ENCODE assay signal across 9 mouse cellular contexts in the genomic region with DNA sequence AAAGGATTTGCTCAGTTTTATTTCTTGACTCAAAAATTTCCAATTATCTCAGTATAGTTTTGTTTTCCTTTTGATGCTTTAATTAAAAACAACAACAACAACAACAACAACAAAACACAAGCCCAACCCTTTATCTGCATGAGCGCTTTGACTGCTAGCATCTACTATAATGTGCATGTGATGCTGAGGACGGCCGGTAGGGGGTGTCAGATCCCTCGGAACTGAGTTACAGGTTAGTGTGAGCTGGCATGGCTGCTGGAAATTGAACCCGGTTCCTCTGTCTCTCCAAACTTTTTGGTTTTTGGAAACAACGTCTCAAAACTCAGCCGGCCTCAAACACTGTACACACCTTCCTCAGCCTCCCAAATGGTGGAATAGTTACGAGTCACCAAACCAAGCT. TPM values are rescaled to one million over a fixed set of nuclear protein-coding genes. Genes with fewer than 3 reads are reported as not detected.
DNase-seq lines count a peak whose midpoint lies in the region; ATAC-seq and TF ChIP-seq lines count a peak whose summit lies in the region.
"Had no signal": no experiment of that assay in that cellular context is flagged by ENCODE, and none has a peak within 500 bp of the region (broad histone marks: within the 10 kb centered on the region; RNA-seq: fewer than 3 reads in every experiment).

No protein-coding gene starts in this region.

- no peaks in the 10 kb centered on the region for H3K9me3 ChIP-seq in forebrain, embryonic 10.5 days
- H3K9me3 ChIP-seq: liver, embryonic 13.5 days had no signal

- H3K27me3 ChIP-seq in forebrain, embryonic 10.5 days (ENCODE audit: poor library complexity, severe bottlenecking): no peaks in the 10 kb centered on the region
- H3K27me3 ChIP-seq: liver, embryonic 13.5 days had no signal

- no peak overlapping the region for H3K4me3 ChIP-seq in bone marrow, adult 2 months (replicated peaks; ENCODE audit: control insufficient read depth, low read depth, low read length)
- H3K4me3 ChIP-seq in forebrain, embryonic 10.5 days: no peak overlapping the region
- H3K4me3 ChIP-seq: liver, embryonic 13.5 days had no signal

- peak; percentile 31 for DNase-seq in adrenal gland, postnatal 10 days
- DNase-seq in adrenal gland, postnatal 4 days (ENCODE audit: low spot score in 2 of 2): no peak
- DNase-seq in left cerebral cortex, postnatal 14 days (ENCODE audit: low spot score in 2 of 2): peak; percentile 21 to 33
- no peak for DNase-seq in left cerebral cortex, postnatal 10 days (ENCODE audit: extremely low spot score in 1 of 2, low spot score in 2 of 2)
- DNase-seq in lung, postnatal 36 days: peak; percentile 50
- DNase-seq in forebrain, embryonic 10.5 days (ENCODE audit: extremely low spot score, low spot score): no peak
- DNase-seq: liver, embryonic 13.5 days had no signal

- WGBS in bone marrow, adult 2 months: 66% methylated on average over 8 of the region's 8 CpGs
- WGBS in forebrain, embryonic 10.5 days: 74% methylated on average over 8 of the region's 8 CpGs

- no peaks in the 10 kb centered on the region for H3K36me3 ChIP-seq in forebrain, embryonic 10.5 days (replicated peaks)
- H3K36me3 ChIP-seq: liver, embryonic 13.5 days had no signal

- intact Hi-C loops in left cerebral cortex, postnatal 14 days (cut with DNase I): no loop called here
- intact Hi-C loops in left cerebral cortex, postnatal 10 days (cut with DNase I): no loop called here

- H3K4me1 ChIP-seq in bone marrow, adult 2 months (ENCODE audit: control insufficient read depth, insufficient read depth, low read length): no peaks in the 10 kb centered on the region
- H3K4me1 ChIP-seq in forebrain, embryonic 10.5 days: no peaks in the 10 kb centered on the region
- H3K4me1 ChIP-seq: liver, embryonic 13.5 days had no signal

- no peak for ATAC-seq in erythroblast, adult 5-6 weeks (replicated peaks; ENCODE audit: low FRiP score, poor library complexity, severe bottlenecking)

- no peak overlapping the region for H3K27ac ChIP-seq in bone marrow, adult 2 months (ENCODE audit: control insufficient read depth, insufficient read depth, low read depth, low read length, poor library complexity)
- H3K27ac ChIP-seq in forebrain, embryonic 10.5 days: no peak overlapping the region
- H3K27ac ChIP-seq: liver, embryonic 13.5 days had no signal

- TF ChIP-seq POLR2A in bone marrow, adult 2 months (IDR thresholded peaks at IDR 0.05; ENCODE audit: borderline replicate concordance, control insufficient read depth, low read depth, low read length): no peak

- TF ChIP-seq CTCF in bone marrow, adult 2 months (IDR thresholded peaks at IDR 0.05; ENCODE audit: control insufficient read depth, insufficient read depth, low read length): peak; percentile 48; the same call in 1 of the 2 replicates

RNA-seq across cellular contexts. Expression of a gene that starts 27.8 kb away (rescaled TPM):
- 1 to 10 TPM; 4.6 to 5.6 TPM for total RNA-seq in adrenal gland, postnatal 10 days (2021)
- total RNA-seq in adrenal gland, postnatal 4 days (2021): 10 to 100 TPM; 12.5 to 13.9 TPM
- 10 to 100 TPM; 26.4 to 32.3 TPM for total RNA-seq in left cerebral cortex, postnatal 14 days (2021)
- 10 to 100 TPM; 22.5 to 26.5 TPM for total RNA-seq in left cerebral cortex, postnatal 10 days (2021)
- polyA plus RNA-seq in bone marrow, adult 2 months (2011; ENCODE audit: insufficient read depth, insufficient read length, low replicate concordance, missing spikeins): not detected in 2 replicates
- polyA plus RNA-seq in forebrain, embryonic 10.5 days (2016; fragmentation: Nextera tagmentation; extraction: Ambion mirVana): 2.3 and 2.4 TPM in 2 replicates
- total RNA-seq in erythroblast, adult 5-6 weeks (2015; ENCODE audit: low replicate concordance): not detected in 2 replicates
- 0.09 TPM in 1 of 2 replicates, not detected in the other for total RNA-seq in erythroblast, adult 5-6 weeks (2017; ENCODE audit: low replicate concordance)

RNA-seq across cellular contexts. Expression of a gene that starts 42.1 kb away (rescaled TPM):
- 10 to 100 TPM; 48.8 to 59.3 TPM for total RNA-seq in adrenal gland, postnatal 10 days (2021)
- total RNA-seq in adrenal gland, postnatal 4 days (2021): 10 to 100 TPM; 70.1 to 78.1 TPM
- total RNA-seq in left cerebral cortex, postnatal 14 days (2021): 10 to 100 TPM; 54.1 to 61.9 TPM
- total RNA-seq in left cerebral cortex, postnatal 10 days (2021): 10 to 100 TPM; 54.3 to 60.6 TPM
- polyA plus RNA-seq in bone marrow, adult 2 months (2011; ENCODE audit: insufficient read depth, insufficient read length, low replicate concordance, missing spikeins): 29.8 and 46.9 TPM in 2 replicates
- 36.1 and 36.6 TPM in 2 replicates for polyA plus RNA-seq in forebrain, embryonic 10.5 days (2016; fragmentation: Nextera tagmentation; extraction: Ambion mirVana)
- 13.8 and 17.9 TPM in 2 replicates for total RNA-seq in erythroblast, adult 5-6 weeks (2015; ENCODE audit: low replicate concordance)
- 5.7 and 9.3 TPM in 2 replicates for total RNA-seq in erythroblast, adult 5-6 weeks (2017; ENCODE audit: low replicate concordance)

Comparison
In these comparisons a context has a peak if more than half of its experiments do, and no peak if none do; other contexts are left out.
1. DNase-seq: peak in adrenal gland, postnatal 10 days (single experiment), left cerebral cortex, postnatal 14 days (2 of 2) and lung, postnatal 36 days (single experiment); none in adrenal gland, postnatal 4 days (0 of 2), left cerebral cortex, postnatal 10 days (0 of 2) and forebrain, embryonic 10.5 days (single experiment).
2. RNA of a gene that starts 27.8 kb away (total RNA-seq): 26.4 to 32.3 TPM in left cerebral cortex, postnatal 14 days, 22.5 to 26.5 TPM in left cerebral cortex, postnatal 10 days, 12.5 to 13.9 TPM in adrenal gland, postnatal 4 days and 4.6 to 5.6 TPM in adrenal gland, postnatal 10 days; 0.09 TPM in erythroblast, adult 5-6 weeks; every median in the first group is over 4 times any median in the second.